Mouse (Mus musculus): ENCODE measurements around the gene Piwil1.

The Piwil1 gene

GRCm38 (mm10) chr5:128702224-128702623, at the start of gene Piwil1:
Piwil1 (plus strand) TSS chr5:128702524.
- no peak for DNase-seq (ENCODE audit: low read depth, low spot score)

- no peak for DNase-seq (ENCODE audit: low read depth, low spot score)
Observed at GRCm38 (mm10) chr5:128656496-128657135, 45.7 kb upstream of the Piwil1 start.

GRCm38 (mm10) chr5:128660101-128660500, 42.2 kb upstream of the Piwil1 start:
- DNase-seq (ENCODE audit: low read depth, low spot score): no peak

GRCm38 (mm10) chr5:128662881-128663280, 39.4 kb upstream of the Piwil1 start:
- DNase-seq (ENCODE audit: low read depth, low spot score): no peak

- no peak for DNase-seq (ENCODE audit: low read depth, low spot score)
Observed at GRCm38 (mm10) chr5:128663976-128664375, 38.3 kb upstream of the Piwil1 start.

- DNase-seq (ENCODE audit: low read depth, low spot score): no peak
Observed at GRCm38 (mm10) chr5:128665045-128665444, 37.3 kb upstream of the Piwil1 start.

- DNase-seq (ENCODE audit: low read depth, low spot score): peak; percentile 60
Observed at GRCm38 (mm10) chr5:128667303-128667702, 35.0 kb upstream of the Piwil1 start.

- DNase-seq (ENCODE audit: low read depth, low spot score): no peak
Observed at GRCm38 (mm10) chr5:128674124-128674523, 28.2 kb upstream of the Piwil1 start.

- no peak for DNase-seq (ENCODE audit: low read depth, low spot score)
Observed at GRCm38 (mm10) chr5:128677373-128677772, 25.0 kb upstream of the Piwil1 start.

GRCm38 (mm10) chr5:128677861-128678260, 24.5 kb upstream of the Piwil1 start:
- no peak for DNase-seq (ENCODE audit: low read depth, low spot score)

GRCm38 (mm10) chr5:128681456-128681855, 20.9 kb upstream of the Piwil1 start:
- DNase-seq (ENCODE audit: low read depth, low spot score): no peak

GRCm38 (mm10) chr5:128684192-128684591, 18.1 kb upstream of the Piwil1 start:
- no peak for DNase-seq (ENCODE audit: low read depth, low spot score)

GRCm38 (mm10) chr5:128684621-128685020, 17.7 kb upstream of the Piwil1 start:
- DNase-seq (ENCODE audit: low read depth, low spot score): peak; percentile 72

GRCm38 (mm10) chr5:128687139-128687538, 15.2 kb upstream of the Piwil1 start:
- no peak for DNase-seq (ENCODE audit: low read depth, low spot score)

- DNase-seq (ENCODE audit: low read depth, low spot score): no peak
Observed at GRCm38 (mm10) chr5:128694107-128694506, 8.2 kb upstream of the Piwil1 start.

- DNase-seq (ENCODE audit: low read depth, low spot score): peak; percentile 61
Observed at GRCm38 (mm10) chr5:128694611-128695325, 7.6 kb upstream of the Piwil1 start.

- DNase-seq (ENCODE audit: low read depth, low spot score): peak; percentile 77
Observed at GRCm38 (mm10) chr5:128696824-128697223, 5.5 kb upstream of the Piwil1 start.

- DNase-seq (ENCODE audit: low read depth, low spot score): no peak
Observed at GRCm38 (mm10) chr5:128700716-128701115, 1.6 kb upstream of the Piwil1 start.

- DNase-seq (ENCODE audit: low read depth, low spot score): no peak
Observed at GRCm38 (mm10) chr5:128703688-128704087, 1.4 kb downstream of the Piwil1 start.

- DNase-seq (ENCODE audit: low read depth, low spot score): peak; percentile 57
Observed at GRCm38 (mm10) chr5:128704134-128704904, 2.0 kb downstream of the Piwil1 start.

GRCm38 (mm10) chr5:128706467-128706866, 4.1 kb downstream of the Piwil1 start:
- no peak for DNase-seq (ENCODE audit: low read depth, low spot score)

- DNase-seq (ENCODE audit: low read depth, low spot score): no peak
Observed at GRCm38 (mm10) chr5:128707271-128707670, 4.9 kb downstream of the Piwil1 start.
